Mouse (Mus musculus) heart, adult 2 months (tissue): ENCODE measurements around the gene Adgrg5. TPM values are rescaled to one million over a fixed set of nuclear protein-coding genes. Genes with fewer than 3 reads are reported as not detected.

Experiments
- DNase-seq, 2 experiments: peaks; one replicate each; pipeline ENCODE4 v3.0.0; 2021
- H3K27ac ChIP-seq: fragments of 200-600 bp; 2 replicates; pipeline ENCODE4 v1.8.1; 2022
- H3K27me3 ChIP-seq: fragments of 200-500 bp; 2 replicates; pipeline ENCODE4 v1.6.1; 2012; ENCODE audit warnings: mild to moderate bottlenecking, low read length, inconsistent platforms, mixed read lengths; ENCODE audit not compliant: control insufficient read depth, insufficient read depth
- H3K36me3 ChIP-seq: fragments of 200-500 bp; 2 replicates; pipeline ENCODE4 v1.6.1; 2012; ENCODE audit warnings: low read length, inconsistent platforms; ENCODE audit not compliant: control insufficient read depth, insufficient read depth
- H3K4me1 ChIP-seq: fragments of 200-500 bp; 2 replicates; pipeline ENCODE4 v1.6.1; 2011; ENCODE audit warnings: low read length; ENCODE audit not compliant: control insufficient read depth, insufficient read depth
- H3K4me3 ChIP-seq: fragments of 200-600 bp; 2 replicates; pipeline ENCODE4 v1.8.1; 2022
- H3K79me2 ChIP-seq: fragments of 200-500 bp; replicated peaks from 2 replicates; pipeline ENCODE4 v1.6.1; 2012; ENCODE audit warnings: mild to moderate bottlenecking, inconsistent platforms, low read length, moderate library complexity, mixed read lengths; ENCODE audit not compliant: control insufficient read depth, insufficient read depth
- H3K9ac ChIP-seq: fragments of 200-500 bp; 2 replicates; pipeline ENCODE4 v1.6.1; 2012; ENCODE audit warnings: low read depth, mild to moderate bottlenecking, control low read depth, inconsistent platforms, low read length, mixed read lengths
- CTCF ChIP-seq: fragments of 200-600 bp; IDR thresholded peaks from 2 replicates; pipeline ENCODE4 v1.8.1; 2022; ENCODE audit warnings: antibody characterized with exemption, mild to moderate bottlenecking, moderate library complexity
- EP300 ChIP-seq: fragments of 200-500 bp; IDR thresholded peaks from 2 replicates; pipeline ENCODE4 v1.6.1; 2011; ENCODE audit warnings: low read depth, low read length, control low read depth; ENCODE audit not compliant: insufficient read depth
- POLR2A ChIP-seq: fragments of 200-500 bp; IDR thresholded peaks from 2 replicates; pipeline ENCODE4 v1.6.1; 2011; ENCODE audit warnings: mild to moderate bottlenecking, low read depth, low read length, control low read depth; ENCODE audit not compliant: insufficient read depth
- WGBS: fragments of 180-500 bp; shearing (Covaris S2); methylation state at CpG from one replicate; pipeline ENCODE4 v1.1.7; 2018; 5-methylcytosine and 5-hydroxymethylcytosine counted together
- intact Hi-C: fragments of 180-260 bp; cut with DNase I; formaldehyde crosslinking; loops from one replicate; pipeline ENCODE4 v1.15.1; 2025
- long read RNA-seq: library from polyadenylated mRNA; stranded (forward); transcript quantifications from one replicate; pipeline ENCODE4 v2.0.0, GENCODE M21; 2021
- polyA plus RNA-seq: library from polyadenylated mRNA; depleted of rRNA; stranded (reverse); fragments of >200 nt; gene quantifications from 2 replicates; pipeline ENCODE4 v1.2.3, GENCODE M21; 2012; rRNA removed
- total RNA-seq, 2 experiments: library from RNA; stranded (reverse); gene quantifications; 2 replicates each; pipeline ENCODE4 v1.2.3; 2021

Adgrg5 gene
- total RNA-seq: under 1 TPM; 0.08 to 0.27 TPM
- polyA plus RNA-seq: 0.62 and 0.97 TPM in 2 replicates
- long read RNA-seq: 0 reads

DNA sequence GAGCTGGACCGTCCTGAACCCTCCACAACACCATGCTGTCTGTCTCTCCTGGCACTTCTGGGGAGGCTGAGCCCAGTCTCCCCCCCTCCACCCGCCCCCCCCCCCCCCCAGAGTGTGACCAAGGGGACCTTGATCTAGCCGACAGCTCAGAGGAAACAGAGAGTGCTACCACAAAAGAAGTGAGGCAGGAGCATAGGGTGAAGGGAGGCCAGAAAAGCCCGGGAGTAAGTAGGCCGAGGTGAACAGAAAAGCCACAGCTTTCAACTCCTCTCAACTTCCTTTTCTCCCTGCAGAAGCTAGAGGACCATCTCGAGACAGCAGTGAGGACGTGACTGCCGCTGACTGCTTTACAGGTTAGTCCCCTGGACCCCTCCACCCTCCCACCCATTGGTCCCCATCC, at the start of gene Adgrg5:
TSS of gene Adgrg5 (plus strand) at position 290 of the 400 bp plus-strand sequence.
- TF ChIP-seq EP300 (no peak), POLR2A (no peak), CTCF (no peak)
- no peak for DNase-seq
- intact Hi-C loops: no loop called here
- H3K27me3 ChIP-seq: no peaks in the 10 kb centered on the region
- peaks cover 8% of the 10 kb centered on the region for H3K4me1 ChIP-seq
- H3K79me2 ChIP-seq: no peaks in the 10 kb centered on the region
- no peaks in the 10 kb centered on the region for H3K36me3 ChIP-seq
- peak within 1 kb of the TSS; percentile 8 for H3K27ac ChIP-seq
- 69% methylated on average over 8 of the region's 8 CpGs for WGBS
- H3K4me3 ChIP-seq: no peak within 1 kb of the TSS
- H3K9ac ChIP-seq: no peak within 1 kb of the TSS

DNA sequence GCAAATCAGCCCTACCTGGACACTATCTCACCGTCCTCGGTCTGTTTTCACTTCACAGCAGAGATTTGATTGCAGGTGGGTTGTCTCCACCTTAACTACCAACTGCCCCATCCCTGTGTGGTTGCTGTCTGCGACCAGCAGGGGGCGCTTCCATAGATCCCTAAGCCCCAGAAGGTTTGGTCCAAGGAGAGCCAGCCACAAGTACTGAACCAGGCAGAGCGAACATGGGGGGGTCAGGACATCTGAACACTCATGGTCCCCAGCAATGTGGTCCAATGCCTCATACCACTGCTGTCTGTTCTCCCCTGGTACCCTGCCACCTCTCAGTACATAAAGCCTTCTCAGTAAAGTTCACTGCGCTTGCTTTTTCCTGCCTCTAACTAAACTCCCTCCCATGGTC, 49.1 kb upstream of the Adgrg5 start:
- peak overlapping the region; percentile 66 for H3K9ac ChIP-seq
- H3K79me2 ChIP-seq: no peaks in the 10 kb centered on the region
- intact Hi-C loops: loop anchor here (2.0 kb wide), 1 partner anchor 14 kb away; no protein-coding TSS in a partner anchor
- H3K36me3 ChIP-seq: no peaks in the 10 kb centered on the region
- H3K4me1 ChIP-seq: peaks cover 17% of the 10 kb centered on the region
- peak overlapping the region; percentile 58 for H3K4me3 ChIP-seq
- no peaks in the 10 kb centered on the region for H3K27me3 ChIP-seq
- H3K27ac ChIP-seq: peak overlapping the region; percentile 88
- peak; percentile 80 to 83 for DNase-seq
- TF ChIP-seq EP300 (peak; percentile 74; the same call in 1 of the 2 replicates), CTCF (peak; percentile 96), POLR2A (no peak)
- WGBS: 6% methylated on average over 6 of the region's 6 CpGs

DNA sequence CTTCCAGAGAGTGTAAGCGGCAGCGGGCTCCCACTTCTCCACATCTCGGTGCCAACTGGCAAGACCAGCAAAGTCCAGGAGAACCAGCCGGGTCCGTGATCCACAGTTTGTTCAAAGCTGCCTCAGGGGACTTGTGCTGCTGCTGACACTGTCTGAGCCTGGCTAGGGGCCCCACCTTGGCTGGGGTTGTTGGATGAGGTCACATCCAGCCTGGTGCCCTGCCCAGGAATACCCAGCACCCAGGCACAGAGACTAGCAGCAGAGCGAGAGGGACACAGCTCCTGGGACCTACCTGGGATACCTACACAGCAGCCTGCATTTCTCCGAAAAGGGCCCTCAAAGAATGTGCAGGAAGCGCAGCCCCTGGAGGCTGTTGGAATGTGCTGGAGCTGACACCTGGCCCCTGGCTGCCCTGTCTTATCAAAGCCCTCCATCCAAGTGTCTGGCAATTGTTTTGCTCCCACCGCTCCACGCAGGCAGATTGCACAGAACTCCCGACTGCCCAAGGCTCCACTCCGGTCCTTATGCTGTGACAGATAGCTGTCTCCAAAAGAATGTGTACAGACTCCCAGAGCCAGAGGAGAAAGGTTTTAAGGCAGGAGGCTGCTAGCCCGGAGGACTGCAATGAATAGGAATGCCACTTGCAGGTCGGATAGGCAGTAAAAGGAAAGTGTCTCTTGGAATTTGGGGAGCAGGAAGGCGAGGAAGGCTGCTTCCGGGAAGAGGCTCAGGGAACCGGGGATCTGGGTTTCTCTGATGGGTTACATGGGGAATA, 48.2 kb upstream of the Adgrg5 start:
- peaks cover 11% of the 10 kb centered on the region for H3K4me1 ChIP-seq
- peak overlapping the region; percentile 66 for H3K9ac ChIP-seq
- peak; percentile 48 to 55 for DNase-seq
- intact Hi-C loops: loop anchor here (1.0 to 2.0 kb wide), 2 partner anchors 14 to 33 kb away; no protein-coding TSS in a partner anchor
- H3K27ac ChIP-seq: peak overlapping the region; percentile 88
- TF ChIP-seq EP300: no peak
- TF ChIP-seq POLR2A: 0 out of 2 replicates have a peak, but pooled peaks have one; percentile 7
- peak overlapping the region; percentile 58 for H3K4me3 ChIP-seq
- no peaks in the 10 kb centered on the region for H3K27me3 ChIP-seq
- H3K79me2 ChIP-seq: no peaks in the 10 kb centered on the region
- no peaks in the 10 kb centered on the region for H3K36me3 ChIP-seq
- WGBS: 4% methylated on average over 17 of the region's 17 CpGs

DNA sequence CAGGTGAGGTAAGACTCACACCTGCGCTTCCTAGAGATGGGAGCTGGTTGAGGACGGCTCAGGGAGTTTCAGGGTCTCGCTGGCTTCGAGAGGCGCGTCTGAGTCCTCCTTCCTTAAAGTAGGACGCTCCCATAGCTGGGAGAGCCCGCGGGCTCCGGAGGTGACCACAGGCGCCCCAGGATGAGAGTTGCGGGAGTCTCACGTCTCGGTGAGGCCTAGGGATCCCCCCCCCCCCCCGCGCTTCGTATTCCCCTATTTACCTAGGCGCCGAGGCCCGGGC, 47.7 kb upstream of the Adgrg5 start:
- no peaks in the 10 kb centered on the region for H3K36me3 ChIP-seq
- peak overlapping the region; percentile 58 for H3K4me3 ChIP-seq
- H3K79me2 ChIP-seq: no peaks in the 10 kb centered on the region
- 2% methylated on average over 19 of the region's 20 CpGs for WGBS
- H3K9ac ChIP-seq: peak overlapping the region; percentile 66
- H3K27me3 ChIP-seq: no peaks in the 10 kb centered on the region
- no peak for DNase-seq
- TF ChIP-seq CTCF: no peak
- TF ChIP-seq EP300: no peak
- TF ChIP-seq POLR2A: no peak
- peak overlapping the region; percentile 88 for H3K27ac ChIP-seq
- intact Hi-C loops: loop anchor here (1.0 to 2.0 kb wide), 2 partner anchors 15 to 32 kb away; no protein-coding TSS in a partner anchor
- peaks cover 11% of the 10 kb centered on the region for H3K4me1 ChIP-seq

DNA sequence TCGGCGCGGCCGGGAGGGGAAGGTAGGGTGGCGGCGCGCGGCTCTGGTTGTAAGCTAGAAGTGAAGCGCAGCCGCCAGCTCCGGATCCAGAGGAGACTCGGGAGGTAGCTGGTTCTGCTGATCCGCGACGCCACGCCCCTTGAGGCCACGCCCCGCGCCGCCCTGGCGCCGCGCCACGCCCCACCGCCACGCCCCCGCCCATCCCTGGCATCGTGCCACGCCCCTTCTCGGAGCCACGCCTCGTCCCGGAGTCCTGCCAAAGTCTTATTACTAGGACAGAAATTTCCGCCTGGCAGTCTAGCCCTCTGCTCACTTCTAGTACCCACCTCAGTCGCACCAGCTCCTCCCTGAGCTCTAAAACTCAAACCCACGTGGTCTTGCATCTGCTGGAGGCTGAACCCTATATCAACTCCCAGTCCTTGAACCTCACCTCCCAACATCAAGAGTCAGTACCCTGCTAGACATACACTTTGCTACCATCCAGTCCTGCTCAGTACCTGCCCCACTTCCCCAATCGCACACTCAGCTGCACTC, 47.2 kb upstream of the Adgrg5 start, which contains the start of gene Dok4:
TSS of gene Dok4 (minus strand) at position 134 of the 534 bp plus-strand sequence.
- H3K27me3 ChIP-seq: no peaks in the 10 kb centered on the region
- no peaks in the 10 kb centered on the region for H3K36me3 ChIP-seq
- peaks cover 11% of the 10 kb centered on the region for H3K4me1 ChIP-seq
- WGBS: 1% methylated on average over 37 of the region's 37 CpGs
- H3K9ac ChIP-seq: peak within 1 kb of the TSS; percentile 66
- intact Hi-C loops: no loop called here
- peak within 1 kb of the TSS; percentile 88 for H3K27ac ChIP-seq
- TF ChIP-seq POLR2A (peak; percentile 76), CTCF (no peak), EP300 (peak; percentile 60; the same call in 1 of the 2 replicates)
- H3K79me2 ChIP-seq: no peaks in the 10 kb centered on the region
- peak; percentile 92 to 94 for DNase-seq
- peak within 1 kb of the TSS; percentile 58 for H3K4me3 ChIP-seq

DNA sequence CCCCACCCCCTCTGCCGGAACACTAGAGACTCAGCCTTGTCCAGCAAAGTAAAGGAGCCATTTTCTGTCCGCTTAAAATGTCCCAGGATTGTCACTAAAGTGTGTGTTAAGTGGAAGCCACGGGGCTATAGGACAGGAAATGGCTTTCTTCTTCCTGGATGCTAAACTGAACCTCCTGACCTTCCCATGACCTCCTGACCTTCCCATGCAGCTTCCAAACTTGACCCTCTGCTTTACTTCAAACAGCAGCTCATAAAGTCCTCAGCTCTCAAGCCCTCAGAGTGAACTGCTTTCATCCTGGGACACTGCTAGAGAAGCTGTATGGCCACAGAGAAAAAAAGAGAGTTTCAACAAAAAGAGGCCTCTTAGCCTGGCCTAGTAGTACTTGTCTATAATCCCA, 46.7 kb upstream of the Adgrg5 start:
- 44% methylated on average over 3 of the region's 3 CpGs for WGBS
- Histone ChIP-seq H3K36me3 (no peaks in the 10 kb centered on the region), H3K9ac (no peak overlapping the region), H3K4me1 (peaks cover 9% of the 10 kb centered on the region), H3K27me3 (no peaks in the 10 kb centered on the region), H3K79me2 (no peaks in the 10 kb centered on the region), H3K27ac (peak overlapping the region; percentile 43; the same call in 1 of the 2 replicates), H3K4me3 (no peak overlapping the region)
- TF ChIP-seq CTCF (no peak), POLR2A (no peak), EP300 (no peak)
- intact Hi-C loops: no loop called here
- DNase-seq: no peak
